Mouse (Mus musculus) cerebellum, adult 2 months (tissue): Measurements from ENCODE around the gene Add3.

Source experiments
- CTCF ChIP-seq: fragments of 200-500 bp; IDR thresholded peaks from 2 replicates; pipeline ENCODE4 v1.5.1; 2011; ENCODE audit warnings: low read depth, mild to moderate bottlenecking, control low read depth, low read length, moderate library complexity, borderline replicate concordance; ENCODE audit not compliant: insufficient read depth
- POLR2A ChIP-seq: fragments of 200-500 bp; IDR thresholded peaks from 2 replicates; pipeline ENCODE4 v1.6.1; 2011; ENCODE audit warnings: low read length, control low read depth, borderline replicate concordance; ENCODE audit not compliant: insufficient read depth

DNA sequence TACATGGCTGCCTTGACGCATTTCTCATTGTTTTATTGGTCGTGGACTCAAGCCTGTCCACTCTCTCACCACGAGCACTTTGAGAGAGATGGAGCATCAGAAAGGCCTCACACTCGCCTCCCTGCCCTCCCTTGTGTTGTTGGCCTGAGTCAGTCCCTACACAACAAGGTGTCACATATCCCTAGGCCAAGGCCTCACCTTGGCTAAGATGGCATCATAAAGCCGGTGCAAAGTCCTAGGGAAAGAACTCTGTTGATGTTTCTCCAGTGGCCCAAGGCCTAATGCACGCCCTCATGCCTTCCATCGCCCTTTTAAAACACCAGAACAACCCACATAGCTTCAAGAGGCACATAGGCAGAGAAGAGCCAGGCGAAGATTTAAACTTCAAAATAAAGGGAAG is 140.0 kb downstream of the Add3 start:
- TF ChIP-seq CTCF (no peak), POLR2A (no peak)
